Mouse (Mus musculus) heart, adult 2 months (tissue): ENCODE data around the gene Htra3.
A peak's percentile ranks its signal among the peaks of the same experiment; 100 is the strongest.

ENCODE experiments used
- CTCF ChIP-seq: fragments of 200-600 bp; IDR thresholded peaks from 2 replicates; pipeline ENCODE4 v1.8.1; 2022; ENCODE audit warnings: antibody characterized with exemption, mild to moderate bottlenecking, moderate library complexity
- EP300 ChIP-seq: fragments of 200-500 bp; IDR thresholded peaks from 2 replicates; pipeline ENCODE4 v1.6.1; 2011; ENCODE audit warnings: low read depth, low read length, control low read depth; ENCODE audit not compliant: insufficient read depth
- POLR2A ChIP-seq: fragments of 200-500 bp; IDR thresholded peaks from 2 replicates; pipeline ENCODE4 v1.6.1; 2011; ENCODE audit warnings: mild to moderate bottlenecking, low read depth, low read length, control low read depth; ENCODE audit not compliant: insufficient read depth

DNA sequence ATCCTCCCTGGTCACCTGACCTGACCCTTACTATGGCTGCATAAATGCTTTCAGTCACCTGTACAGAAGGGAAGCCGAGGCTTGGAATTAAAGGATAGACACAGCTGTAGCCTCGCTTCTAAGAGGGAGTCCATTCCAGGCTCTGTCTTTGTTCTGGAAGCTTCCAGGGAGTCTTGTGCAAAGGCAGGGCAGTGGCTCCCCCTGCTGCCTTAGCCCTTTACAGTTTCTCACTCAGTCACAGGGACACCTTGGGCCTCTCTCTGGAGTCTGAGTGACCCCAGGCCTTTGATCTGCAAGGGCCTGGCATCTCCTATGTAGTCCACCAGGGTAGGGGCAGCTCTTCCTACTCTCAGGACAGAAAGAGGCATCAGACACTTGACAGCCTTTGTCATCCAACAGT lies 1.4 kb upstream of the Htra3 start:
- TF ChIP-seq CTCF: peak; percentile 79
- peak; percentile 75; the same call in 1 of the 2 replicates for TF ChIP-seq EP300
- no peak for TF ChIP-seq POLR2A
